Mouse (Mus musculus) liver, embryonic 13.5 days (tissue): ENCODE data around the gene Ccdc152. TPM values are rescaled to one million over a fixed set of nuclear protein-coding genes. Genes with fewer than 3 reads are reported as not detected.

Experiments used
- polyA plus RNA-seq: library from polyadenylated mRNA; unstranded; fragments of >200 nt; fragmentation: Nextera tagmentation; extraction: Ambion mirVana; gene quantifications from 2 replicates; pipeline ENCODE4 v1.2.1, GENCODE M21; 2015

The Ccdc152 gene
- polyA plus RNA-seq, 1 experiment from 2014 or later: 0.27 TPM

Other genes with a start within 250 kb of the Ccdc152 start
- gene Selenop, start 35.0 kb downstream of the Ccdc152 start, polyA plus RNA-seq: 279 and 342 TPM in 2 replicates